Mouse (Mus musculus) frontal cortex, postnatal 25 days (tissue): ENCODE measurements around the gene Tmigd3.

Experiments used
- DNase-seq, 2 experiments: peaks; one replicate each; pipeline ENCODE4 v3.0.0; 2022; ENCODE audit warnings: low spot score in 2 of 2

Tmigd3 gene

DNA sequence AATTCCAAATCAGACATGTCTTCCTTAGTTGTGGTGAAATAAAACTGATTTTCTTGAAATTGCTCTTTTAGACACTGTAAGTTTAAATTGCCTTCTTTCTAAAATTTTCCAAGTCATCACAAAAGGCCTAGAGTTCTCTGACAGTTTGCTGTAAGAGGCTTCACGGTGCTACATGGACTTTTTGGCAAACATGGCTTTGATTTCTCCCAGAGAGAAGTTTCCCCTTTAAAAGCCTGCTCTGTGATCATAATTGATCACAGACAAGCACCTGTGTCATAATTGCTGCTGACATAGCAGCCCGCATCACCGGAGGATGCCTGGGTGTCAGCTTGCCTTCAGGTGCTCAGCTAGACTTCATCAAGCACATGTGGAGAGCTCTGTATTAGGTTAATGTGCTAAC is at the start of gene Tmigd3, which contains the start of gene Adora3:
Gene Tmigd3 (plus strand): TSS at position 346 of the 400 bp plus-strand sequence.
Gene Adora3 (plus strand): TSS at position 301 of the 400 bp plus-strand sequence.
- no peak for DNase-seq

DNA sequence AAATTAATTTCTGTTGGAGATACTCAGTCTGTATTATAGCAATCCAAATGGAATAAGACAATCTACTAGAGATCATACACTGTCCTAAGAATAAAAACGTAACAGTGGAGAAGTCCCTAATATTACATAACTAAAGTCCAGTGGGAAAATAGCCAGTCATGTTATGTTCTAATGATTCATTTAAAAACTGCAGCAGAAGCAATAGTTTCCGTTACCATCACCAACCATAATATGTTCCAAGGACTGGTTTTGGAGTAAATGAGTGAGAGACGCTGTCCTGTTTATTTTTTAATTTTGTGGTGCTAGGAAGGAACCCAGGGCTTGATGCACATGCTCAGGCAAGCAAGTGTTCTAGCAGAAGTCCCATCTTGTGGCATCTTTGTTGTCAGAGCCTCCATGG is 49.2 kb upstream of the Tmigd3 start:
- no peak for DNase-seq

DNA sequence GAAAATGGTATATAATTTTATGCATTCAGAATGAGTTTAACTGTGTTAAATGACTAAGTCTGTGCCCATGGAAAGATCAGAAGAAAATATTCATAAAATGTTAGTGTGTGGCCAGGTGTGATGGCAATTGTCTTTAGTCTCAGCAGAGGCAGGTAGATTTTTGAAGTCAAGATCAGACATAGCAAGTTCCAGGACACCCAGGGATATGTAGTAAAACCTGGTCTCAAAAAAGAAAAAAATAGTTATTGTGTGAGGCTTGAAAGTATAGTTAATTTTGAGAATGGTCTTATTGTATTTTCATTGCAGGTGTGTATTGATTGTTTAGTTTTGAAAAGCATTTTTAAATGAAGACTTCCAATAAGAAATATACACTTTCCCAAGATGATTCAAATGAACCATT is 47.1 kb upstream of the Tmigd3 start:
- no peak for DNase-seq

DNA sequence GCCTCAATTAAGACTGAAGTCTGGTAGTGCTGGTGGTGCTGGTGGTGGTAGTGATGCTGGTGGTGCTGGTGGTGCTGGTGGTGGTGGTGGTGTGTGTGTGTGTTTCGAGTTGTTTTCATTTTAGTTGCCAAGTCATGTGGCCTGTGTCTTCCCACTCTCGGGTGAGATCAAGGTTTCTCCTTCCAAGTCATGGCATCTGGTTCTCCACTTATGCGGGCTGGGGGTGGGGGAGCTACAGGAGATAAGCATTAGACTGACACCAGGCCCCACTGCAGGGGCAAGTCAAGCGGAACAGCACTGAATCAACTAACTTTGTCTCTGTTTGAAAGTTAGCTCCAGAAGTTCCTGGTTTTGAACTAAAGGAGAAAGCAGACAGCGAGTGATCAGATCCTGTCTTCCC is 46.6 kb upstream of the Tmigd3 start:
- DNase-seq = no peak

DNA sequence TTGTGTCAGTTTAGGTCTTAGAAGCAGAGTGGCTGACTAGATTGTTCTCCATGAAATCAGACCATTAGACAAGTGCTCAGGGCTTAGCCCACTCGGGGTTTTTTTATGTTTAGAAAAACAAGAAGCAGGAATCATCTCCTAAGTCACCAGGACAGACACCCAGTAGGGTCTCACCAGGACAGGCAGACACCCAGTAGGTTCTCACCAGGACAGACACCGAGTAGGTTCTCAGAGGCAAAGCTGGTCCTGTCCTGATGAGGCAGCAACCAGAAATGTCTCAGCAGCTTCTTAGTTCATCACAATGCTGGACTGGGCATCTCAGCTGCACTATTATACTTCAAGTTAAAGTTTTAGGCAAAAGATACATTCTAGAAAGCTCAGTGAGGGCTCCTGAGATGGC is 46.0 kb upstream of the Tmigd3 start:
- DNase-seq = no peak

DNA sequence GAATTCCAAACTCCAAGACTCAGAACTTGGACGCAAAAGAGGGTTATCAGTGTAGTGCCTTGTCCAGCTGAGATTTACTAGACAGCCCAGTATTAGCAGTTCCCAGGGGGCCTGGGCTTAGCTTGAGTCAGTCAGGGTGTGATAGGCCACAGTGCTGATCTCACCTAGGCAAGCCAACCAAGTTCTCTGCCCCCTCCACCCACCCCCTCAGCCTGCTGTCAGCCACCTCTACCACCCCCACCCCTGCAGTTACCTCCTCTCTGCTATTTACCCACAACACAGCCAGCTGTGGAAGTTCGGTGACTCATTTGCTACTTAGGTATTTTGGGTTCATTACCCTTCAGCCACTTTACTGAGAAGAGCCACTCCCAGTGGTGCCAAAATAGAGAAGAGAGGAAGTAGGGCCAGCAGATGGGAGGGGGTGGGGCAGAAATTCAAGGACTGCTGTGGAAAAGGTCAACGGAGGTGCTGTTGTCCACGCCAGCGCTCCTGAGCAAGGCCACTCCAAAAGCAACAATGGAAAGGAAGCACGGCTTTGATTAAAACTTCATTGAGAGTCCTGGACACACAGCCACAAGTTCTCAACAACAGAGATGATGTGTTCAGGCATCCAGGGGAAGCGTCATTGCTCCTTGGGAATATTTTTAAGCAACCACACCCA is 45.1 kb upstream of the Tmigd3 start:
- DNase-seq = no peak

DNA sequence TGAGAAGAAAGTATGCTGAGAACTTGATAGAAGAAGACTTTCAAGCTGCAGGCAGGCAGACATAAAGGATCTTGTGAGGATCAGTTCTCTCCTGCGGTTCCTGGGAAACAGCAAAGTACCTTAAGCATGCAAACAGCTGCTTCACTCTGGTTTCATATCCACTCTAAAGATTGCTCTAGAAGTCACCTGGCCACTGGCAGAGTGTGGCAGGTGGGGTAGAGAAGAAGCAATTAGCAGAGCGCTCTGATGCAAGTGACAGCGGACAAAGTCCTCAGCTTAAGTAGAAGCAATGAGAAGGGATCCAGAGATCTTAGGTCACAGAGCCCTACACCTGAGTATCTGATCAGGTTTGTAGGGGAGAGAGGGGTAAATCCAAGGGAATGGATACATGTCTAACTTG is 39.1 kb upstream of the Tmigd3 start:
- DNase-seq = no peak

DNA sequence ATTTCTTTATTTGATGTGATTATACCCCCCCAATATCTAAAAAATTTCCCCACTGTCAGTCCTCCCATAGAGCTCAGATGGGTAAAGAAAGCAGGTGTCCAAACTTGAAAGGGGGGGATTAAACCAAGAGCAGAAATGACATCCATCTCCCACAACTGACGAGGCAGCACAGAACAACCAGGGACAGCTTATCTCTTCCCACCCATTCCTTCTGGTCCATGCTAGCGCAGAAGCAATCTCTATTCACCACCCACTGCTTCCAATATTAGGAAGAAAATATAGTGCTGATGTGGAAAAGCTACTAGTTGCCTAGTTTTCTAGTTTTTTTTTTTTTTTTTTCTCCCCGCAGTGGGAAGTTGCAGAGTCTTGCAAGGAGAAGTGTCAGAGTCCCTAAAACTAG is 34.8 kb upstream of the Tmigd3 start:
- DNase-seq = no peak

DNA sequence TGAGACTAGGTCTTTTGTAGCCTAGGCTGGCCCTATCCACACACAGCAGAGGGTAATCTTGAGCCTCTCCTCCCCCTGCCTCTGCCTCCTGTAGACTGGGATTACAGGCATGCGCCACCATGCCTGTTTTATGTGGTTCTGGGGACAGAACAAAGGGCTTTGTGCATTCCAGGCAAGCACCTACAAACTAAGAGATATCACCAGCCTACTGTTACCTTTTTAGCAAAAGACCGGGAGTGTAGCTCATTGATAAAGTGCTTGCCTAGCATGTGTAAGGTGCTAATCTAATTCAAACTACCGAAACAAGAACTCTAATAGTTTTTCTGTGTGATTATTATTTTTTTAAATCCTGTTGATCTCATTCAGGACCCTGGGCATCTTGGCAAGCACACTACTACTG is 33.8 kb upstream of the Tmigd3 start:
- no peak for DNase-seq

DNA sequence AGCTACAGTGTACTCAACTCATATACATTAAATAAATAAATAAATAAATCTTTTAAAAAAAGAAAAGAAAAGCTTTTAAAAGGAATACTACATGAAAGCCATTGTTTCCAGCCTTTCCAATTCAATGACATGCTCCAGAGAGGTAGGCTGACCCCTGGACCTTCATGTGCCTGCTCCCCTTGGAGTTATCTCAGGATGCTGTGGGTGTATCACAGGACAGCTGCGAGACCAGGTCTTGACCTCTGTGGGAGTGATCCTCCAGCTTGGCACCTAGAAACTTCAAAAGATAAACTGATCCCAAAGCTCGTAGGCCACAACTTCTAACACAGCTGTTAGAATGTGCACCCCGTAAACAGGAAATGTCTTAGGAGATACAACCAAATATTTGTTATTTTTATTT is 32.0 kb upstream of the Tmigd3 start:
- DNase-seq = no peak

DNA sequence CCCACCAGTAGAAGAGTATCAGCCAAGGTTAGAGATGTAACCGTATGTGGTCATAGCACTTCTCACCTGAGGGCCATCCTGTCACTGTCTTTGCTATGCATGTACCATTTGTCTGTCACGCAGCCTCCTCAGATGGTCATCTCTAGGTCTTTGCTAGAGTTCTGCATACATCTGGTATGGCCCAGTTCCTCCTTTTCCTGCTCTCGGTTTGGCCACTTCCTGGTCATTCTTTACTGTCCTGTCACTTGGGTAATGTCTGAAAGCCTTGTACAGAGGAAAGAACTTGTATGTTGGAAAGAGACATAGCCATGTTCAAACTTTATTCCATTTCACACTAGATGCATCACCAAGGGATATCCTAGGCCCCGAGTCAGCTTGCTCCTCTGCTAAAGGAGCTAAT is 30.9 kb upstream of the Tmigd3 start:
- DNase-seq = no peak

DNA sequence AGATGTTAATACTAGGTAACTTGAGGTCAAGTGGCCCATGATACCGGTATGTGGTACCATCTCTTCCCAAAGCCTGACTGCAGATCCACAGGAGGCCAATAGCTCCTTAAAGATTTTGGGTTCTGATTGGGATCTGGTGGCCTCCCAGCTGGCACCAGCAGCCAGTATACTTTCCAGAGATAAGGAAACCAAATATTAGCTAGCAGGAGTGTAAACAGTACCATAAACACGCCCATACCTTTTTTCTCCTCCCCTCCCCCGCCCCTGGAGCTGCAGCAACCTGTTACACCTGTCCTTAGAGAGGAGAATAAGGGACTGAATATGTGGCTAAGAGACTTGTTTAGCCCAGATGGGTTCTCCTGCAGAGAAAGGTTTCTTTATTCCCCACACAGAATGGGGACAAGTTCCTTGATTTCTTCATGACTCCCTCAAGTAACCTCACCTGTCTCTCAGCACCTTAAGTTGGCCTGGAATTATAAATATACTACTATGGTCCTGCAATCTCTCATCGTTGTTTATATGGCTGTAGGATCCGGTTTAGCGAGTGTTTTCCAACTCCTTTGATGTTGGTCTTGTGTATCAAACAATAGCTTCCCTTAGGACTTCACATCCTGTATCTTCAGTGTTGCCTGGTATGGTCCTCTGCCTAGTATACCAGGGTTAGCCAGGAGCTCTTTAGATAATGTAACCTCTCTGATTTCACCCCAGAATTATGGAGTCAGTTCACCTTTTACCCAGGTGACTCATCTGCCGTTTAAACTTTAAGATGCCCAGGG is 24.2 kb upstream of the Tmigd3 start:
- no peak for DNase-seq

DNA sequence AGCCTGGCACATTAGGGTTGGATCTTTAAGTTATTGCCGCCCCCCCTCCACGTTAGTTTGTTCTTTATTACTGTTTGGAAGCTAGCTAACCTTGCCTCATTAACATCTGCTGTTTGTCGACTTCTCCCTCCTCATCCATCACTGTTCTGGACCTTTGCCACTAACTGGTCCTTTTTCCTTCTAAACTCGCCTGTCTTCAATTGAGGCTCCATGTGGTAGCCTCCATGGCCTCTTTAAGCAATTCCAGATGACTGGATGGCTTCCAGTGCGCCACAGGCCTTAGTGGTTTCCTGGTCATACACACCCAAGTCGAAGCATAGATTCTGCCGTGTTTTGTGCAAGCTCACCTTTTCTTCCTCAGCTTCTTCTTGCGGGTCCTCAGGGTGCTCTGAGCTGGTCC is 16.9 kb upstream of the Tmigd3 start:
- DNase-seq = no peak

DNA sequence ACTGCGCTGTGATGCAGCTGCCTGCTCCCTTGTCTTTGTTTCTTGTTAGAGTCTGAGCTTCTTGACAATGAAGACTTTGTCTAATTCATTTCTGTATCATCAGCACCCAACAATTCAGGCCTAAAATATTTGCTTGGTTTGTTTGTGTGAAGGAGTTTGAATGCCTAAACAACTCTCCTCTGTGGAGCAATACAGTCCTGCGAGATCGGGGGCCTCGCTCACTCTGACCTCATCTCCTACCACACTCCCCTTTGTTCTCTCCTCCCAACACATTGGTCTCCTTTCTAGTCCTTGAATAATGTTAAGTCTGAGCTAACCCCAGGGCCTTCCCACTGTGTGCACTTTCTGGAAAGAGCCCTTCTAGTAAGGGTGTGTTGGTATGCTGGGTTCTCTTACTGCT is 15.9 kb upstream of the Tmigd3 start:
- no peak for DNase-seq

DNA sequence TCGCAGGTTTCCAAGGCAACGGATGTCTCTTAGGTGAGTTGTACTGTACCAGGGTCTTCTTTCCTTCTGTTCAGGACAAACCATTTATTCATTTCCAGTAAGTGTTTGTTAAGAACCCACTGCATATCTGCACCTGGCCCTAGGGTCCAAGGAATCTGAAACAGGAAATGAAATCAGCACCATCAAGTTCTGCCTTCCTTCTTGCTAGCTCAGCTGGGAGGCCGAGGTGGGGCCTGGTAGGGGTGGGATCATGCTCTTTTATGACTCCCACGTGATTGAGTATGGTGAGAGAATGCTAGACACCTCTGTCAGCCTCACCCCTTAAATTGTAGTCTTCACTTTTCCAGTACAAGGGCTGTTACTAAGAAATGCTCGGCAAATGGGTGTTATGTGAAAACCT is 13.2 kb upstream of the Tmigd3 start:
- DNase-seq = no peak

DNA sequence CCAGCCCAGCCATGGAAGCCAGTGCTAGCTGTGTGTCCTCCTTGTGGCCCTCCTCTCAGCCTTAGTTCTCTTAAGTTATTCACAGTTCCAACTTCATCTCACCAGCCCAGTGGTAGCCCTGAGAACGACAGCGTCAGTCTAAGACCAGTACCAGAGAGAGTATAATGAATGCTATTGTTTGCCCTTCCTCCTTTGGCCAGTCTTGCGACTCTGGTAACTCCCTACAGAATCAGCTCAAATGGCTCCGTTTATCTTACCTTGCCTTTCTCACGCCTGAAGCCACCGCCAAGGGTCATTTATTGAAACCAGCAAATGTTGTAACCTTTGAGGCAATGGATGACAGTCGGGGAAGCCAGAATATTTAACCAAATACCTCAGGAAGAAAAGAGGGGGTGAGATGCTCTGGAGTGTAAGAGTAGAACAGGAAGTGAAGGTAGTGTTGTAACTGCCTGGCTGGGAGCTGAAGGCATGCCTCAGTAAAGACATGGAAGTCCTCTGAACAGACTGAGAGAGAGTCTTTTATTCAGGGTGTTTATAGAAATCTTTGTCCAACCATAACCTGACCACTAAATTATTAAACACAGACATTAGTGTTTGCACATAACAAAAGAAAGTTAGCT is 8.8 kb upstream of the Tmigd3 start:
- DNase-seq = no peak

DNA sequence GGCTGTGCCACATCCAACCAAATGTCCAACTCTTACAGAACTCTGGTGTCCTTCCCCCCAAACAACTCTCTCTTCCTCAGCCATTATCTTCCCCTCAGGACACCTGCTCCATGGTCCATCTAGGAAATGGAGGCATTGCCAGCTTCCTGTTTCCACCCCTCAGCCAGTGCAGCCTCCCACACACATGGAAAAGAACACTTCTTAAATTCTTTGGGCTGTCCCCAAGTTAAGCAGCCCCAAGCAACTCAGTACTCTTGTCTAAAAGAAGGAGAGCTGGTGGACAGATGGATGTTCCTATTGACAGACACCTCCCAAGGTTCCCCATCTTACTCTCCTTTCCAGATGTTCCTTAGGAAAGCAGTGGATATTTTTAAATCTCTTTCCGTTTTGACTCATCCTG is 6.6 kb upstream of the Tmigd3 start:
- no peak for DNase-seq

DNA sequence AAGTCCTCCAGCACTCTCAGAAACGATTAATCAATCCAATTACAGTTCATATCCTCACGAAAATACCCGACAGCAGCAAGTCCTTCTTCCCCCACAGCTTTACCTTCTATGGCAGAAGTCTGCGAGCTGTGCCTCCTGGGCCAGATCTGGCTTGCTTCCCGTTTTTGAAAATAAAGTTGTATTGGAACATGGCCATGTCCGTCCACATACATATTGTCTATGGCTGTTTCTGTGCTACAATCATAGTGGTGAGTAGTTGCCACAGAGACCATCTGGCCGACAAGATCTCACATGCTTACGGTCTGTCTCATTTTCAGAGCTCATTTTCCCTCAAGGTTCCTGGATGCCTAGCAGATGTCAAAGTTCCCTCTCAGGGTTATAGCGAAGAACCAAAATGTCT is 5.6 kb upstream of the Tmigd3 start:
- DNase-seq = no peak

DNA sequence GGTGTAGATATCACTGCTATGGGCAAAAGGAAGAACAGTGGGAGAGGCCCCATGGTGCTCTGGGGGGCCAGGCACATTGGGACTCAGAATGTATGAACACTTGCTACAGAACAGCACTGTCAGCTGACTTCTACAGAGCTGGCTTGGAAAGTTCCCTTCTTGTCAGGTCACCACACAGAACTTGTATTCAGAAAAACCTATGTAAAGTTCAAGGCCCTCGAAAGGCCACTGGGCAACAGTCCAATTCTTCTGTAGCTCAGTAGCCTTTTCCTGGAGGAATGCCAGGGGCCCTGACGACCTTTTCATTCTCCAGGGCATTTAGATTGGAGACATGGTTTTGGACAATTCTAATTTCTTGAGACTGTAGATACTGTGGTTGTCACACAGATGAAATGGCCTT is 2.6 kb upstream of the Tmigd3 start:
- DNase-seq = no peak

DNA sequence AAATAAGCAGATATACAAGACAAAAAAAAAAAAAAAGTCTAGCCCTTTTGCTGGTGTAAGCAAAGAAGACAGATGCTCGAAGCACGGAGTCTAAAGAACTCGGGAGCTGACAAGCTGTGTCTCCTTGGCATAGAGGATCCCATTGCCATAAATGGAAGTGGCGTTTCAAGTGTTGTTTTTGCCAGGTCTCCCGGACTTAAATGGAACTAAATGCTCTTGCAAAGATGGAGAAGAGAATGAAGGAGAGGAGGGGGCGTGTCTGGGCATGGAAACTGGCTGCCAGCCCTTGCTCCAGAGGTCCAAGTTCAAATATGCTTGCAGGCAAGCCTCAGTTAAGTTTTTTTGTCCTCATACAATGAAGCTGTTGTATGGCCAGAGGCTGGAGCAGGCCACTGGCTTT is 1.3 kb downstream of the Tmigd3 start:
- DNase-seq = no peak

DNA sequence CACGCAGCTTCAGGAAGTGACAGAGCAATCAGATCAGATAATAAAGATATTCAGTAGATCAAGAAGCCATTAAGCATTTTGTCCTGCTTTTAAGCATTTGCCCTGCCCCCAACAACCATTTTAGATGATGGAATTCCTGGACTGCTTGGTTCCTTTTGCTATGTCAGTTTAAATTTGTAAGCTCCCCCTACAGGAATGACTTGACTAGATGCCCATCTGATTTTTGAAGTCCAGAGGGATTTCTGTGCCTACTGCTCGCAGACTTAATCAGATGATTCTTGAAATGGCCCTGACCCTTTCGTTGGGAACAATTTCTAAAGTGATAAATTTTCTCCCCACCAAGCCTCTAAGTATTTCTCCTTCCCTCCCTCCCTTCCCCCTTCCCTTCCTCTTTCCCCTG is 1.9 kb downstream of the Tmigd3 start:
- DNase-seq = no peak

DNA sequence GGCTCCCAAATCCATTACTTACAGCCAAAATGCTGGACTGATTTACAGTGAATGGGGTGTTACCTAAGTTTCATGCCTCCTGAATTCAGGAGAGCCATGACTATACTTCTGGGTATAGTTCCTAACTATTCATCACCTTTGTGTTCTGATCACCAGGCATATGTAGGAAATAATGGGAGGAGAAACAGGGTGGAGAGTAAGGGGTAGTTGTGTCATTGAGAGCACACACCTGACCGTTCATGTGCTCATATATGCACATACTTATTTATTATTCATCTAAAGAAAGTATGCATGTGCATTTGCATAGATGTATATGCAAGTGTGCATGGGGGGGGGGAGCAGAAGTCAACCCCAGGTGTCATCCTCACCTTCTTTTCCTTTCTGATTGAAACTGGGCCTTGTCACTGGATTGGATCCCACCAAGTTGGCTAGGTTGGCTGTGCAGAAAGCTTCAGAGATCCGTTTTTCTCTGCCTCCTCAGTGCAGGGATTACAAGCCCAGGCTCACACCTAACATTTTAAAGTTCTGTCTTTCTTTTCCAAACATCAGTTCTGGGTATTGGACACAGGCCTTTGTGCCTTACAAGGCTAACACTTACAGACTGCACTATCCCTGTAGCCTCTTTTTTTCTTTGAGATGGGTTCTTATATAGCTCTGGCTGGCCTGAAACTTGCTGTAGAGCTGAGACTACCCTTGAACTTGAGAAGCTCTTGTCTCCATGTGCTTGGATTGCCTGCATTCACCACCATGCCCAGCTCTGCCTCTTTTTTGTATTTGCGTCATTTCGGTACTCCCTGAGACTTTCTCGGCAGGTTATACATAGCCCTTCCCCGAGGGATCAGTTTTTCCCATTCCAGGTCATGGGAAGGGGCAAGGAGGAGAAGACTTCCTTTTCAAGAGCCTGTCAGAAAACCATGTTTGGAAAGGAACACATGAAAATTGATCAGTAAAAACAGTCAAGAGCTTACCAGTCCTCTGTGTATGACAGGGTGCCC is 3.0 kb downstream of the Tmigd3 start:
- DNase-seq = no peak
